Mouse (Mus musculus): Measurements from ENCODE around the gene Kirrel3.

DNA sequence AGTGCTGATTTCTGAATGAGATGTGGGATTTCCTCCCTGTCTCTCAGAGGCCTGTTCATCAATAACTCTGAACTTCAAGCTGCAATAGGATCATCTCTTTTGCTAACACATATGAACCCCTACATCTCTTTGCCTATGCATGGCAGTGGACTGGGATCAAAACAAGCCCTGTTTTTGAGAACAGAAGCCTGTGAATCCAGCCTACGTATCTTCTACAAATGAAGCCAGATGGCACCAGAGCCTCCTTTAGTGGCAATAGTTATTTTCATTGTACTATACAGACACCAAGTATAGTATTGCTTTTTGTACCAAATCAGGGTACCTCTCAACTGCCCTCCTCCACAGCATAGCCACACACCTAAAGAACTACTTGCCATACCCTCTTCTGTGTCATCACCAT is 94.4 kb downstream of the Kirrel3 start:
- TF ChIP-seq EP300 (IDR thresholded peaks at IDR 0.05) (no peak), CTCF (IDR thresholded peaks at IDR 0.05) (no peak)

Data from lung, postnatal 0 days (tissue).